Mouse (Mus musculus) forebrain, embryonic 14.5 days (tissue): ENCODE data around the gene C1qtnf1. TPM values are rescaled to one million over a fixed set of nuclear protein-coding genes. Genes with fewer than 3 reads are reported as not detected.

ENCODE experiments used
- ATAC-seq: fragments of 200-750 bp; cut with Nextera tagmentation; 2 replicates; pipeline ENCODE4 v1.8.0; 2017; ENCODE audit warnings: mild to moderate bottlenecking, moderate library complexity
- DNase-seq: peaks from one replicate; pipeline ENCODE4 v3.0.0-alpha.2; 2015; ENCODE audit warnings: low spot score
- H3K27ac ChIP-seq: fragments of 300-500 bp; sonication (generic); 2 replicates; pipeline ENCODE4 v1.5.1; 2014; ENCODE audit warnings: low read depth, mild to moderate bottlenecking, control low read depth, low read length, moderate library complexity
- H3K27me3 ChIP-seq: fragments of 300-500 bp; sonication (generic); replicated peaks from 2 replicates; pipeline ENCODE4 v1.6.1; 2014; ENCODE audit warnings: low read length, control low read depth, mixed read lengths; ENCODE audit not compliant: control insufficient read depth, insufficient read depth
- H3K36me3 ChIP-seq: fragments of 300-500 bp; sonication (generic); 2 replicates; pipeline ENCODE4 v1.6.1; 2014; ENCODE audit warnings: low read length, control low read depth; ENCODE audit not compliant: control insufficient read depth, insufficient read depth
- H3K4me1 ChIP-seq: fragments of 300-500 bp; sonication (generic); 2 replicates; pipeline ENCODE4 v1.6.1; 2014; ENCODE audit warnings: antibody characterized with exemption, low read length, control low read depth; ENCODE audit not compliant: control insufficient read depth, insufficient read depth
- H3K4me2 ChIP-seq: fragments of 300-500 bp; sonication (generic); 2 replicates; pipeline ENCODE4 v1.6.1; 2014; ENCODE audit warnings: mild to moderate bottlenecking, control low read depth, low read length
- H3K4me3 ChIP-seq: fragments of 300-500 bp; sonication (generic); 2 replicates; pipeline ENCODE4 v1.5.1; 2014; ENCODE audit warnings: low read depth, low read length, control low read depth
- H3K9ac ChIP-seq: fragments of 300-500 bp; sonication (generic); 2 replicates; pipeline ENCODE4 v1.6.1; 2014; ENCODE audit warnings: mild to moderate bottlenecking, low read length, control low read depth, moderate library complexity
- H3K9me3 ChIP-seq: fragments of 300-500 bp; sonication (generic); replicated peaks from 2 replicates; pipeline ENCODE4 v1.6.1; 2016; ENCODE audit warnings: low read length, control low read depth, mixed read lengths; ENCODE audit not compliant: control insufficient read depth
- WGBS: fragments of 180-500 bp; shearing (Covaris S2); extraction: QIAGEN DNeasy Blood & Tissue Kit; methylation state at CpG from one replicate; pipeline ENCODE4 v1.1.7; 2014; 5-methylcytosine and 5-hydroxymethylcytosine counted together
- polyA plus RNA-seq: library from polyadenylated mRNA; unstranded; fragments of >200 nt; fragmentation: Nextera tagmentation; extraction: Ambion mirVana; gene quantifications from 2 replicates; pipeline ENCODE4 v1.2.1, GENCODE M21; 2014

Gene C1qtnf1
- polyA plus RNA-seq, 1 experiment from 2014 or later, result 2.3 TPM

DNA sequence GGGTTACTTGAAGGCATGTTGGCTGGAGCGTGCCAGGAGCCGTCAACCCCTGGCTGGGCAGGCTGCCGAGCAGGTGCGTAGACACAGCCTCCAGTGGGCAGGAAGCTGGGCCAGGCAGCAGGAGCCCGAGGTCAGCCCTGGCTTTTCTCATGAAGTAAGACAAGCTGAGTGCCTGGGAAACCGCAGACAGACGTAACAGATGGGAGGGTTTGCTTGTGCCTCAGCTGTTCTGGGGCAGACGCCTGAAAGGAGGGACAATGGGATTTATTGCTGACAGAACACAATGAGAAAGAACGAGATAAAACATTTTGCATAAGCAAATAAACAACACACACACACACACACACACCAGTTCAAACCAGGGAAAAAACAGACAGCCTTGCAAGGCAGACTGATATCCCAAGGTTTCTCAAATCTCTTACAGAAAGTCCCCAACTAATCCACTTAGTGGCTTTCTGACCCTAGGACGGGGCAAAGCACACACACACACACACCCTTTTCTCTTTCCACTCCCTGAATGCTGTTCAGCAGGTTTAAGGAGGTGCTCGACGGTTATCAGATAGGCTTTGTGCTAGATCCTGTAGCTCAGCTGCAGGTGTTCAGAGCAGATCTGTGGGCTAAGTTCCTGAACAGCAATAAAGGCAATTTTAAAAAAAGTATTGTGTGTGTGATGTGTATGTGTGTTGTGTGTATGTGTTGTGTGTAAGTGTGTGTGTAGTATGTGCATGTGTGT lies 42.4 kb downstream of the C1qtnf1 start:
- Histone ChIP-seq H3K4me2 (no peak overlapping the region), H3K36me3 (no peaks in the 10 kb centered on the region), H3K9ac (no peak overlapping the region), H3K9me3 (no peaks in the 10 kb centered on the region), H3K27me3 (no peaks in the 10 kb centered on the region), H3K4me3 (no peak overlapping the region), H3K4me1 (no peaks in the 10 kb centered on the region), H3K27ac (0 out of 2 replicates have a peak overlapping the region, but pooled peaks have one; percentile 3)
- peak; percentile 50 for DNase-seq
- 43% methylated on average over 12 of the region's 12 CpGs for WGBS
- no peak for ATAC-seq

DNA sequence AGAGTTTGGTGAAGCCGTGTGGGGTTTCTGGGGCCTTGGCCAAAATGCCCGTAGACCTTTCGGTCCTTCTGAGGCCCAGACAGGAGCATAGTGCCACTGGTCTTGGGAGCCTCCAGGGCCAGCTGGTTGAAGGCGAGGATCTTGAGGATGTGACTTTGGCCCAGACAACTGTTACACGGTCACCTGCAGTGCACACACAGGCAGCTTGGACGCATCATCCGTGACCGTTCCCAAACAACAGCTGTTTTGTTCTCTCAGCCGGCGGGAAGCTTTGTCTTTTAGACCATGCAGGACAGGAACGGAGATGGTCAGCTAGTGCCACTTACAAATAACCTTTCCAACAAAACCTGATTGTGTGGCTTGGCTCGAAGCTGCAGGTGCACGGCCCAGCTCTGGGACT lies 43.7 kb downstream of the C1qtnf1 start:
- H3K4me2 ChIP-seq, result no peak overlapping the region
- no peaks in the 10 kb centered on the region for H3K4me1 ChIP-seq
- no peaks in the 10 kb centered on the region for H3K27me3 ChIP-seq
- H3K9me3 ChIP-seq, result no peaks in the 10 kb centered on the region
- no peak overlapping the region for H3K27ac ChIP-seq
- ATAC-seq (no peak), DNase-seq (no peak)
- H3K4me3 ChIP-seq, result no peak overlapping the region
- WGBS, result 83% methylated on average over 13 of the region's 13 CpGs
- no peak overlapping the region for H3K9ac ChIP-seq
- H3K36me3 ChIP-seq, result no peaks in the 10 kb centered on the region

DNA sequence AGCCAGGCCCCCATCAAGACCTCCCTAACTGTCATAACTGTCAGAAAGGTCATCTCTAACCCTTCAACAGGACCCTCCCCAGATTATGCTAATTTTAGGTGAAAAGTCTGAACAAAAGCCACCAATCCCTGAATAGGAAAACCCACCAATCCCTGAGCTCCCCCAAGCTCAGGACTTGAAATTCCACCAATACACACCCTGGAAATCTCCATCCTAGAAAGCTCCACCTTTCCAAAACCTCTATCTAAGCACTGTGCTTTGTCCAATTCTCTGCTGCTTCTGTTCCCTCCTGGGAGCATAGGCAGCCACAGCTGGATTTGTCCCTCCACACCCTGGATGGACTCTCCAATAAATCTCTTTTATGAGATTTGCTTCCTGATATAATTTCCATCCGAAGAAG lies 45.2 kb downstream of the C1qtnf1 start:
- H3K4me1 ChIP-seq, result peaks cover 5% of the 10 kb centered on the region; the same call in 1 of the 2 replicates
- H3K4me2 ChIP-seq, result no peak overlapping the region
- no peak for ATAC-seq
- H3K27ac ChIP-seq, result no peak overlapping the region
- 89% methylated on average over 1 of the region's 1 CpGs for WGBS
- H3K9ac ChIP-seq, result no peak overlapping the region
- H3K27me3 ChIP-seq, result no peaks in the 10 kb centered on the region
- no peak overlapping the region for H3K4me3 ChIP-seq
- no peaks in the 10 kb centered on the region for H3K9me3 ChIP-seq
- H3K36me3 ChIP-seq, result no peaks in the 10 kb centered on the region
- DNase-seq, result no peak

DNA sequence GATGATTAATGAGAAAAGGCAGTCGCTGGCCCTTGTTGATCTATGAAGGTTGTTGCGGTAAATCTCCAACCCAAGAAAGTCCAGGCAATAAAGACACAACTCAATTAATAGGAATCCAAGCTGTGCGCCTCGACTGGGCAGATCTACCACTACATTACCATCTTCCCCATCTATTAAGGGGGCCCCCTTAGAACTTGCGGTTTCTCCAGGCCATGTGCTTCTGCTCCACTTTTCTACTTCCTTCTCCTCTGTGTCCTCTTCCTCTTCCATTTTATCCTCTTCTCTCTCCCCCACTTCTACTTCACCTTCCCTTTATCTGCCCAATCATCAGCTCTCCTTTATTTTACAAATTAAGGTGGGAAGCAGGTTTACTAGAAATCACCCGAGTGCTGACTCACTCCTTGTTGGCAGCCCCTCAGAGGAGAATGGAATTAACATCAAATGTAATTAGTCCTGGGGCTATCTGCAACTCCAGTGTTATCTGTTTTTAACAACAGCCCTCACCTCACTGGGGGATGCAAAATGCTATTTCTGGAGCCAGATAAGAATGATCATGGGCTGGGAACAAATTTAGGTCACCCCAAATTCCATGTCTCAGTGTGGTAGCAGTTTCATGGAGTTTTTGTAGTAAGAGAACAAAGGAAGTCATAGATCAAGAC lies 46.0 kb downstream of the C1qtnf1 start:
- Histone ChIP-seq H3K4me2 (no peak overlapping the region), H3K9ac (no peak overlapping the region), H3K27ac (no peak overlapping the region), H3K9me3 (no peaks in the 10 kb centered on the region), H3K36me3 (no peaks in the 10 kb centered on the region), H3K4me1 (peaks cover 5% of the 10 kb centered on the region; the same call in 1 of the 2 replicates), H3K4me3 (no peak overlapping the region), H3K27me3 (no peaks in the 10 kb centered on the region)
- 86% methylated on average over 6 of the region's 6 CpGs for WGBS
- ATAC-seq, result no peak
- DNase-seq, result no peak

DNA sequence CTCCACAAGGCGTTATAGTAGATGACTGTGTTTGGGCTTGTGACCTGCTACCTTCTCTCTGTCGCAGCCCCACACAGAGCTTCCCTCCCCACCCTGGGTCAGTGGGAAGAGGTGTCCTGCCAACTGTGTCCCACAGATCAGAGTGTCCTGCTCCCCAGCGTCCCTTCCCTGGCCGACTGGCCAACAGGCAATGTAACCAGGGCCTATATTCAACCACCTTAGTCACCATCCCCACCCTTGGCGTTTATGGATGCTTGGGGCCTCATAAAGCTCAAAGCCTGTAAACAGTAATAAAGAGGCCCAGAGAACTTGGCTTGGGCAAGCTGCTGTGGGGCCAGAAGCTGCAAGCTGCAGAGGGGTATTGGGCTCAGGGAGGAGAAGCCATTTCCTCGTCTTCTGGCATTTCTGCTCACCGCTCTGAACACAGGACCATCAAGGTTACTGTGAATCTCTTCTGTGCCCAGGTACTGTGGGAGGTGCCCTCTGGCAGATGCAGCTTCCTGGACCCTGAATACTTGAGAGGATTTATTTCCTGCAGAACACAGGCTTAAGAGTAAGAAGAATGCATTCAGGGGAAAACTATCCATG lies 47.6 kb downstream of the C1qtnf1 start:
- peaks cover 5% of the 10 kb centered on the region; the same call in 1 of the 2 replicates for H3K4me1 ChIP-seq
- H3K36me3 ChIP-seq, result no peaks in the 10 kb centered on the region
- no peaks in the 10 kb centered on the region for H3K27me3 ChIP-seq
- no peak overlapping the region for H3K27ac ChIP-seq
- H3K9ac ChIP-seq, result no peak overlapping the region
- H3K4me2 ChIP-seq, result no peak overlapping the region
- 91% methylated on average over 7 of the region's 7 CpGs for WGBS
- H3K4me3 ChIP-seq, result no peak overlapping the region
- no peaks in the 10 kb centered on the region for H3K9me3 ChIP-seq
- DNase-seq (no peak), ATAC-seq (no peak)

DNA sequence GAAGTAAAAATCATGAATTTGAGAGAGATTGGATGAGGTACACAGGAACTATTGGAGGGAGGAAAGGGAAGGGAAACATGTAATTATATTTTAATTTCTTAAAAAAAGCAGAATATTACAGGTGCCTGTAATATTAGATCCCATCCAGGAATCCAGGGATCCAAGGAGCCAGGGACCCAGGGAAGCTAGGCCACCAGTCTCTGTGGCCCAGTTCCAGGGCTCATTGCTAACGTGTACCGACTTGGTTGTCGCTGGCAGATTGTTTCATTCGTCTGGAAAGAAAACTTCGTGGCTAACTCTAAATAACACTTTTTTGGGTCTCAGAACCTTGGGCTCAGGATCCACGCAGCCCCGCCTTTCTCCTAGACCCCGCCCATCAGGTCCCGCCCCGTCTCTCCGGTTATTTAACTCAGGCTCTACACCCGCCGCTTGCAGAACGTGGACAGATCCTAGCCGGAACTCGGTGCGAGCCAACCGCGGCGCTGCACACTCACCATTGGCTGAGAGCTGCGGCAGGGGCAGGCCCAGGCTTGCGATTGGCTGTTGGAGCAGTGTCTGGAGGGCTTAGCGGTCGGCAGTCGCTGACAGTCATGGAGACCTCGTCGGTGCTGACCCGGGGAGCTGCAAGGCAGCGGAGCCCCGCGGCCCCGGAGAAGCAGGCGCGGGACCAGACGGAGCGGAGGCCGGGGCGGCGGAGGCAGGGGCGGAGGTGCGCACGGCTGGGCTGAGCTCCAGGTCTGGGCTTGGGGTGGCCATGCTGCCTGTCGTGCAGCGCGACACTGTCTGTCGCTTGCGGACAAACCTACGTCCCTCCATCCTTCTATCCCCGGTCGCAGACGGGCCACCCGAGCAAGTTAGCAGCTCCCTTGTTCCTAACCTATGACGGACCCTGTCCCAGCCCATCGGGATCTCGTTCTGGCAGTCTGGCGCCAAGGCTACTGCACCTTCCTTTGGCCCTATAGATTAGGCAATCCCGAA lies 48.7 kb downstream of the C1qtnf1 start, which contains the start of gene Engase:
Gene Engase, plus strand, starts transcription at position 434 of the 978 bp plus-strand sequence.
- Histone ChIP-seq H3K4me1 (peaks cover 5% of the 10 kb centered on the region; the same call in 1 of the 2 replicates), H3K4me3 (peak within 1 kb of the TSS; percentile 67), H3K9me3 (no peaks in the 10 kb centered on the region), H3K4me2 (peak within 1 kb of the TSS; percentile 88), H3K9ac (peak within 1 kb of the TSS; percentile 74), H3K36me3 (no peaks in the 10 kb centered on the region), H3K27ac (0 out of 2 replicates have a peak within 1 kb of the TSS, but pooled peaks have one; percentile 39), H3K27me3 (no peaks in the 10 kb centered on the region)
- under 1% methylated on average over 57 of the region's 57 CpGs for WGBS
- ATAC-seq (peak; percentile 100), DNase-seq (peak; percentile 96)

DNA sequence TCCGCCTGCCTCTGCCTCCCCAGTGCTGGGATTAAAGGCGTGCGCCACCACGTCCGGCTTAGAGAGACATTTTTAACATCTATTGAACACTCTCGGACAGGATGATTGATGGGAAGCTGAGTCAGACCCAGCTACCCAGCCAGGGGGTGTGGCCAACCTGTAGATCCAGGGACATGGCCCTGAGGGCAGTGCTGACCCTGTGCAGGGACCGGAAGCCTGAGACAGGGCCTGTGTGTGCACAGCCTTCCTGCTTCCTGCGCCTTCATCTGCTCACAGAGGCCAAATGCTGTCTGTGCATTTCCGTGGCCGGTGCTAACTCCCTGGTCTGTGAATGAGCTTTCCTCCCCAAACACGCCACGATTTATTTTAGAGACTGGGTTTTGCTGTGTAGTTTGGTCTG lies 51.8 kb downstream of the C1qtnf1 start:
- H3K36me3 ChIP-seq, result no peaks in the 10 kb centered on the region
- peaks cover 5% of the 10 kb centered on the region; the same call in 1 of the 2 replicates for H3K4me1 ChIP-seq
- no peak for ATAC-seq
- H3K9ac ChIP-seq, result no peak overlapping the region
- H3K9me3 ChIP-seq, result no peaks in the 10 kb centered on the region
- no peak overlapping the region for H3K27ac ChIP-seq
- no peak overlapping the region for H3K4me3 ChIP-seq
- no peak overlapping the region for H3K4me2 ChIP-seq
- DNase-seq, result no peak
- no peaks in the 10 kb centered on the region for H3K27me3 ChIP-seq
- WGBS, result 86% methylated on average over 12 of the region's 12 CpGs

DNA sequence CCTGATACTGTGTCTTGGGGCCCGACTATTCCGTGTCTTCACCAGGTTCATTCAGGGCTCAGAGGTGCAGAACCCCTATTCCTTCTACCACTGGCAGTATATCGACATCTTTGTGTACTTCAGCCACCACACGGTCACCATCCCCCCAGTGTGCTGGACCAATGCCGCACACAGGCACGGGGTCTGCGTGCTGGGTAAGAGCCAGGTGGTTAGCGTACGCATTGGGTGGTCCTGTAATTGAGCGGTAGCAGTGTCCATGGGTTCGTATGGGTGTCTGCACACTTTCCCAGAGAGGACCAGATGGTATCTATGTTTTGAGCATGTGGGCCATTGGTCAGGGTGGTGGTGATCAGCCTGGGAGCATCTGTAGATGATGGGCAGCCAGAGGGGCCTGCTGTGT lies 53.2 kb downstream of the C1qtnf1 start:
- H3K27ac ChIP-seq, result no peak overlapping the region
- H3K4me1 ChIP-seq, result peaks cover 5% of the 10 kb centered on the region; the same call in 1 of the 2 replicates
- no peaks in the 10 kb centered on the region for H3K9me3 ChIP-seq
- H3K9ac ChIP-seq, result no peak overlapping the region
- no peak overlapping the region for H3K4me2 ChIP-seq
- ATAC-seq (no peak), DNase-seq (no peak)
- H3K36me3 ChIP-seq, result 0 out of 2 replicates have a peak, but pooled peaks cover 5% of the 10 kb centered on the region
- no peaks in the 10 kb centered on the region for H3K27me3 ChIP-seq
- no peak overlapping the region for H3K4me3 ChIP-seq
- WGBS, result 92% methylated on average over 11 of the region's 11 CpGs
